Mouse (Mus musculus): Measurements from ENCODE around the gene Prkch. TPM values are rescaled to one million over a fixed set of nuclear protein-coding genes. Genes with fewer than 3 reads are reported as not detected.
"Not testable (repeated sequence)": the region's sequence is repeated elsewhere in the genome, so short reads cannot be mapped to it uniquely, and the experiment has no call there.

The Prkch gene
- 10 to 100 TPM; 16.1 to 18.8 TPM for total RNA-seq (2021)

GRCm38 (mm10) chr12:73584610-73585240, at the start of gene Prkch:
Gene Prkch, plus strand, starts transcription at chr12:73584796.
- peak; percentile 80 for DNase-seq (ENCODE audit: low spot score)
- intact Hi-C loops (cut with DNase I) = loop anchor here (2.0 to 5.0 kb wide), 2 partner anchors 48 to 108 kb away; no protein-coding TSS in a partner anchor

GRCm38 (mm10) chr12:73537499-73538138, 47.0 kb upstream of the Prkch start:
- no peak for DNase-seq (ENCODE audit: low spot score)
- intact Hi-C loops (cut with DNase I) = no loop called here

- DNase-seq (ENCODE audit: low spot score); intact Hi-C loops (cut with DNase I): not testable (repeated sequence)
Measured at GRCm38 (mm10) chr12:73538139-73538508, 46.5 kb upstream of the Prkch start.

GRCm38 (mm10) chr12:73539151-73539550, 45.4 kb upstream of the Prkch start:
- intact Hi-C loops (cut with DNase I) = no loop called here
- no peak for DNase-seq (ENCODE audit: low spot score)

GRCm38 (mm10) chr12:73540402-73540801, 44.2 kb upstream of the Prkch start:
- no peak for DNase-seq (ENCODE audit: low spot score)
- intact Hi-C loops (cut with DNase I) = no loop called here

- intact Hi-C loops (cut with DNase I) = no loop called here
- DNase-seq (ENCODE audit: low spot score) = no peak
Measured at GRCm38 (mm10) chr12:73543191-73543590, 41.4 kb upstream of the Prkch start.

- intact Hi-C loops (cut with DNase I) = no loop called here
- no peak for DNase-seq (ENCODE audit: low spot score)
Measured at GRCm38 (mm10) chr12:73544736-73545671, 39.6 kb upstream of the Prkch start.

- no peak for DNase-seq (ENCODE audit: low spot score)
- intact Hi-C loops (cut with DNase I) = no loop called here
Measured at GRCm38 (mm10) chr12:73545672-73546085, 38.9 kb upstream of the Prkch start.

GRCm38 (mm10) chr12:73546086-73546711, 38.4 kb upstream of the Prkch start, which contains the start of gene Tmem30b:
Gene Tmem30b, minus strand, starts transcription at chr12:73546392.
- intact Hi-C loops (cut with DNase I) = no loop called here

GRCm38 (mm10) chr12:73547646-73548045, 37.0 kb upstream of the Prkch start:
- intact Hi-C loops (cut with DNase I) = no loop called here
- no peak for DNase-seq (ENCODE audit: low spot score)

More at GRCm38 (mm10) chr12:73546086-73546711, 38.4 kb upstream of the Prkch start, which contains the start of gene Tmem30b:
- DNase-seq (ENCODE audit: low spot score) = no peak

- no peak for DNase-seq (ENCODE audit: low spot score)
- intact Hi-C loops (cut with DNase I) = no loop called here
Measured at GRCm38 (mm10) chr12:73548259-73548658, 36.3 kb upstream of the Prkch start.

GRCm38 (mm10) chr12:73554155-73554554, 30.4 kb upstream of the Prkch start:
- intact Hi-C loops (cut with DNase I) = no loop called here
- DNase-seq (ENCODE audit: low spot score) = no peak

- DNase-seq (ENCODE audit: low spot score) = no peak
- intact Hi-C loops (cut with DNase I) = no loop called here
Measured at GRCm38 (mm10) chr12:73558525-73559195, 25.9 kb upstream of the Prkch start.

- intact Hi-C loops (cut with DNase I) = loop anchor here (5.0 to 10.0 kb wide), 3 partner anchors 345 to 735 kb away; partner anchors contain the start of gene Hif1a
- DNase-seq (ENCODE audit: low spot score) = no peak
Measured at GRCm38 (mm10) chr12:73560091-73560490, 24.5 kb upstream of the Prkch start.

GRCm38 (mm10) chr12:73563122-73563521, 21.5 kb upstream of the Prkch start:
- intact Hi-C loops (cut with DNase I) = loop anchor here (5.0 to 10.0 kb wide), 3 partner anchors 342 to 732 kb away; partner anchors contain the start of gene Hif1a
- DNase-seq (ENCODE audit: low spot score) = not testable (repeated sequence)

- intact Hi-C loops (cut with DNase I) = loop anchor here (1.0 to 10.0 kb wide), 4 partner anchors 129 to 731 kb away; partner anchors contain the start of gene Hif1a
- no peak for DNase-seq (ENCODE audit: low spot score)
Measured at GRCm38 (mm10) chr12:73564176-73564575, 20.4 kb upstream of the Prkch start.

- no peak for DNase-seq (ENCODE audit: low spot score)
- intact Hi-C loops (cut with DNase I) = loop anchor here (1.0 to 10.0 kb wide), 4 partner anchors 128 to 730 kb away; partner anchors contain the start of gene Hif1a
Measured at GRCm38 (mm10) chr12:73564795-73565619, 19.6 kb upstream of the Prkch start.

- DNase-seq (ENCODE audit: low spot score) = no peak
- intact Hi-C loops (cut with DNase I) = loop anchor here (10.0 kb wide), 2 partner anchors 339 to 729 kb away; partner anchors contain the start of gene Hif1a
Measured at GRCm38 (mm10) chr12:73565620-73565969, 19.0 kb upstream of the Prkch start.
